Mouse (Mus musculus): Measurements from ENCODE around the gene Ston1.

The Ston1 gene

GRCm38 (mm10) chr17:88625350-88625749, 27.9 kb downstream of the Ston1 start:
- no peak for DNase-seq (ENCODE audit: extremely low spot score, low read depth, low spot score)

- DNase-seq (ENCODE audit: extremely low spot score, low read depth, low spot score): no peak
Observed at GRCm38 (mm10) chr17:88625931-88626330, 28.4 kb downstream of the Ston1 start.

- DNase-seq (ENCODE audit: extremely low spot score, low read depth, low spot score): no peak
Observed at GRCm38 (mm10) chr17:88626347-88626811, 28.9 kb downstream of the Ston1 start.

DNA sequence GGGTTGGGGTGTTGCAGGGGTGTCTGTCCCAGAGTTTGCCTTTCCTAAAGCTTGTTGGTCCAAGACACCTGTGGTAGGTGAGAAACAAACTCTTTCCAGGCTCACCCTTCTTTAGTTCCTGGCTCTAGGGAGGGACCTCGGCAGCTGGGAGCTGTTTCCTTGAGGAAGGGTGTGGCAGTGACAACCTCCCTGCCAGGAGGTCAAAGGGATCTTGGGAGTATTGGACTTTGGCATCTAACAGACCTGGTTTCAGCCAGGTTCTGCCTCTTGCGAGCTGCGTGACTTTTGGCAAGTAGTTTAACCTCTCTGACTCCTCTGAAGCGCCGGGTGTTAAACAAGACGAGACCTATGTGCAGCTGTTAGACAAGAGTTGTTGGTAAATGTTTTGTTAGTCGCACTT, 29.7 kb downstream of the Ston1 start:
- DNase-seq (ENCODE audit: extremely low spot score, low read depth, low spot score): no peak

- DNase-seq (ENCODE audit: extremely low spot score, low read depth, low spot score): no peak
Observed at GRCm38 (mm10) chr17:88628676-88629380, 31.3 kb downstream of the Ston1 start.

DNA sequence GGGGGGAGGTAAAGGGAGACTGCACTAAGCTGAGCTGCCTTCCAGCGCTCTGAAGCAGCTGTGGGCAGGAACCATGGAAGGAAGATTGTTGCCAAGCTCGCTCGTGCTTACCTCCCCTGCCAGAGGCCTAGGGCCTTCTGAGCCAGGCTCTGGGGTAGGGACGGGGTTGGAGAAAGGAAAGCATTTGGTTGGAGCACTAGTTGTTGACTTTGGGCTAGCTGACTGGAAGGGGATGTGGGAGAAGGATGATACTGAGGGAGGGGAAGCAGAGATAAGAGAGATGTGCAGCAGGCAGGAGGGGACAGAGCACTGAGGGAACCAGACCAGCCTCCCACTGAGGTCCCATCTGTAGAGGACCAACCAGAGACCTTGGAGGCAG, 31.9 kb downstream of the Ston1 start:
- no peak for DNase-seq (ENCODE audit: extremely low spot score, low read depth, low spot score)

GRCm38 (mm10) chr17:88629931-88630553, 32.6 kb downstream of the Ston1 start:
- DNase-seq (ENCODE audit: extremely low spot score, low read depth, low spot score): no peak

GRCm38 (mm10) chr17:88630554-88630948, 33.1 kb downstream of the Ston1 start:
- DNase-seq (ENCODE audit: extremely low spot score, low read depth, low spot score): no peak

DNA sequence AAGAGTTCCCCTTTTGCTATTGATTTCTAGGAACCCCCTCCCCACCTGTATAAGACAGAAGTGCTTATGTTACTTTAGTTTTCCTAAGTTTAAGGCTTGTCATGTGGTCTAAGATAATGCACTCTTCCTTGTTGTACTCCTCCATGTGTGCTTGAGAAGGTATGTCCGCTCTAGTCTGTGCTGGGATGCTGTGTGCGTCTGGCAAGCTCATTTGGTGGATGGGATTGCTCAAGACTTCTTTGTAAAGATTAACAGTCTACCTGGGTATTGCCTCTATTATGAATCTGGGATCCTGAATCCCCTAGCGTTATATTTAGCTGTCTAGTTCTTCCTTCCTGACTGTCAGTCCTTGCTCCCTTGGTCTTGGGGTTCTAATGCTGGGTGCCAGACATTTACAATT, 35.1 kb downstream of the Ston1 start:
- no peak for DNase-seq (ENCODE audit: extremely low spot score, low read depth, low spot score)

DNA sequence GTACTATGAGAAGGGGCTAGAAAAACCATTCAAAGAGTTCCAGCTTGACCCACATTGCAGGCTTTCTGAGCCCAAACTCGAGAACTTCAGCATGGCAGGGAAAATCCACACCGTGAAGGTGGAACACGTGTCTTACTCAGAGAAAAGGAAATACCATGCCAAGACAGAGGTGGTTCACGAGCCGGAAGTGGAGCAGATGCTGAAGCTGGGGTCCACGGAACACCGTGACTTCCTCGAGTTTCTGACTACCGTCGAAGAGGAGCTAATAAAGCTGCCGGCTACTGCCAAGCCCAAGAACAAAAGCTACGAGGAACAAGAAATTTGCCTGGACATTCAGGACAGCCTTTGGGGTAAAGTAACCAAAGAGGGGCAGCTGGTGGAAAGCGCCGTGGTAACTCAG, 38.6 kb downstream of the Ston1 start:
- no peak for DNase-seq (ENCODE audit: extremely low spot score, low read depth, low spot score)

- no peak for DNase-seq (ENCODE audit: extremely low spot score, low read depth, low spot score)
Observed at GRCm38 (mm10) chr17:88636587-88636986, 39.1 kb downstream of the Ston1 start.

- DNase-seq (ENCODE audit: extremely low spot score, low read depth, low spot score): peak; percentile 52
Observed at GRCm38 (mm10) chr17:88641012-88641411, 43.5 kb downstream of the Ston1 start.

- DNase-seq (ENCODE audit: extremely low spot score, low read depth, low spot score): no peak
Observed at GRCm38 (mm10) chr17:88641836-88642235, 44.4 kb downstream of the Ston1 start.

GRCm38 (mm10) chr17:88644876-88645275, 47.4 kb downstream of the Ston1 start:
- no peak for DNase-seq (ENCODE audit: extremely low spot score, low read depth, low spot score)

DNA sequence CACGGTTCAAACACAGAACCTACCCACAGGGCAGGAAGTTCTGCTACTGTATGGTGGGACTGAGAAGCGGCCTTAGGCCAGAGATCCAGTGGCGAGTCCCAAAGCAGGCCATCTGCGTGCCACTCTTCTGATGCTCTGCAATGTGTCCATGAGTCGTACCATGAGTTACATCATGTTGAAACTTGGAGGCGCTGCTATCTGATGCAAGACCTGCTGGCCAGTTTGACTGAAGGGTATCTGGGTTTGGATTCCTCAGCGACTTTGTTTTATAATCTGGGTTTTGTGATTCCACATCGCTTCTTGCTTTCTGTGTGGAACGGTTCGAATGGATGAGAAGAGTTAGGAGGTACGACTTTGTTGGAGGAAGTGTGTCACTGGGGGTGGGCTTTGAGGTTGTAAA, 47.8 kb downstream of the Ston1 start:
- no peak for DNase-seq (ENCODE audit: extremely low spot score, low read depth, low spot score)

GRCm38 (mm10) chr17:88647149-88647548, 49.7 kb downstream of the Ston1 start:
- no peak for DNase-seq (ENCODE audit: extremely low spot score, low read depth, low spot score)

GRCm38 (mm10) chr17:88652010-88652409, 54.5 kb downstream of the Ston1 start:
- no peak for DNase-seq (ENCODE audit: extremely low spot score, low read depth, low spot score)

DNA sequence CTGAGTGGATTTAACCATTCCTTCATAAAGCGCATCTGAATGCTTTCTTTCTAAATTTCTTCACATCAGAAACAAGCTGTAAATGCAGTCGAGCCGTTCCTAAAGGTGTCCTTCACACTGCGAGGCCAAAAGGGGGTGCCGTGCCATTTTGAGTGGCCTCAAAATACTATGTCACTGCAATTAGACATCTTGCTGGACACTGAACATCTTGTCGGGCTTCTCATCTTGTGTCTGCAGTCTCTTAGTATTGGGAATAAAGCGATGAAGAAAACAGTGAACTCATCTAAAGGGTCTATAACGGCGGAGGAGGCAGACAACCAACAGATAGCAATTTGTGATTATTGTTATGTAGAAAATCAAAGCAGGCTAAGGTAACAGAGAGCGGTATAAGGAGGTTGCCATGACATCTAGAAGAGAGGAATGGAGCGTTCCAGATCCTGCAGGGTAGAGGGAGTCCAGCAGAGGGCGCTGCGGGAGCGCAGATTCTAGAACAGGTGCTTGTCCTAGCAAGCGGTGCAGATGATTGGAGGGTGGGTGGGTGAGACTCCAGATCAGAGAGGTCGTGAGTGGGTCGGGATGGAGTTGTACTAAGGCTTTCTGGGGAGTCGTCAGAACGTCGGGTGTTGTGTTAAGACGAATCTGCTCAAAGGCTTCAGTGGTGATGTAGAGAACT, 55.4 kb downstream of the Ston1 start:
- DNase-seq (ENCODE audit: extremely low spot score, low read depth, low spot score): no peak

GRCm38 (mm10) chr17:88653375-88653769, 55.9 kb downstream of the Ston1 start:
- no peak for DNase-seq (ENCODE audit: extremely low spot score, low read depth, low spot score)

DNA sequence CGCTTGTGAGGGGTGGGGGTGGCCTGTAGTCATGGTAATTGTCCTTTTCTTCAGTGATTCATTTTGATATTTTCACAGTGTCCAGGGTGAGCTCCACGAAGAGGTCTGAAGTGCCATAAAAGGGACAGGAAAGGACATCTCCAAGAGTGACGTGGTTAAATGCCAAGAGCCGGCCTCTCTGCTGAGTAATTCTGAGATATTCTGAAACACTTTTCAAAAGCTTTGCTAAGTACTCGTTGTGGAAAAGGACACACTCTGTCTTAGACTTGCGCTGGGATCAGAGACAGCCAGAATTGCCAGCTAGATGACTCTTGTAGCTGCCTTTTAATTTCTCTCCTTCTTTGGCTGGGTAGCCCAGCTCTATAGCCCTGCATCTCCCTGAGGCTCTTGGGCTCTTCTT, 61.0 kb downstream of the Ston1 start:
- no peak for DNase-seq (ENCODE audit: extremely low spot score, low read depth, low spot score)

- DNase-seq (ENCODE audit: extremely low spot score, low read depth, low spot score): no peak
Observed at GRCm38 (mm10) chr17:88666076-88666475, 68.6 kb downstream of the Ston1 start.

GRCm38 (mm10) chr17:88668452-88668851, 71.0 kb downstream of the Ston1 start, which contains the start of gene Gtf2a1l:
Gtf2a1l (plus strand) TSS chr17:88668660.
- no peak for DNase-seq (ENCODE audit: extremely low spot score, low read depth, low spot score)

All from hindlimb bud, embryonic 11.5 days (tissue).